Mouse (Mus musculus) ES-Bruce4 (cell line): Measurements from ENCODE around the gene Fgfr2. TPM values are rescaled to one million over a fixed set of nuclear protein-coding genes. Genes with fewer than 3 reads are reported as not detected.

Source experiments
- H3K27ac ChIP-seq: 2 replicates; pipeline ENCODE4 v1.5.1; 2012; ENCODE audit warnings: low read length, inconsistent platforms; ENCODE audit not compliant: insufficient read depth
- H3K27me3 ChIP-seq: 2 replicates; pipeline ENCODE4 v1.6.1; 2012; ENCODE audit warnings: mild to moderate bottlenecking, low read length, inconsistent platforms; ENCODE audit not compliant: control insufficient read depth, poor library complexity, insufficient read depth, severe bottlenecking
- H3K36me3 ChIP-seq: 2 replicates; pipeline ENCODE4 v1.6.1; 2012; ENCODE audit warnings: inconsistent platforms, mild to moderate bottlenecking, low read length, moderate library complexity; ENCODE audit not compliant: control insufficient read depth, poor library complexity, insufficient read depth, severe bottlenecking
- H3K4me1 ChIP-seq: one replicate; pipeline ENCODE4 v1.8.1; 2011; ENCODE audit warnings: low read length; ENCODE audit not compliant: control insufficient read depth, insufficient read depth
- H3K4me3 ChIP-seq: 2 replicates; pipeline ENCODE4 v1.5.1; 2011; ENCODE audit warnings: low read depth, mild to moderate bottlenecking, low read length
- H3K9ac ChIP-seq: 2 replicates; pipeline ENCODE4 v1.6.1; 2012; ENCODE audit warnings: low read depth, mild to moderate bottlenecking, inconsistent platforms; ENCODE audit not compliant: poor library complexity, severe bottlenecking
- H3K9me3 ChIP-seq: replicated peaks from 2 replicates; pipeline ENCODE4 v1.6.1; 2012; ENCODE audit warnings: mild to moderate bottlenecking, low read length, inconsistent platforms; ENCODE audit not compliant: control insufficient read depth, poor library complexity, insufficient read depth, severe bottlenecking
- CTCF ChIP-seq: IDR thresholded peaks from one replicate; pipeline ENCODE4 v1.8.1; 2011; ENCODE audit warnings: low read depth, low read length
- EP300 ChIP-seq: IDR thresholded peaks from 2 replicates; pipeline ENCODE4 v1.6.1; 2011; ENCODE audit warnings: low read depth, low read length; ENCODE audit not compliant: insufficient read depth
- POLR2A ChIP-seq: IDR thresholded peaks from one replicate; pipeline ENCODE4 v1.8.1; 2011; ENCODE audit warnings: low read length; ENCODE audit not compliant: insufficient read depth
- polyA plus RNA-seq: library from polyadenylated mRNA; stranded (reverse); fragments of >200 nt; gene quantifications from 2 replicates; pipeline ENCODE4 v1.2.4, GENCODE M21; 2011; ENCODE audit warnings: low read depth; ENCODE audit not compliant: missing spikeins, insufficient read depth, insufficient read length

The Fgfr2 gene
- polyA plus RNA-seq, 1 experiment = 34.8 TPM

DNA sequence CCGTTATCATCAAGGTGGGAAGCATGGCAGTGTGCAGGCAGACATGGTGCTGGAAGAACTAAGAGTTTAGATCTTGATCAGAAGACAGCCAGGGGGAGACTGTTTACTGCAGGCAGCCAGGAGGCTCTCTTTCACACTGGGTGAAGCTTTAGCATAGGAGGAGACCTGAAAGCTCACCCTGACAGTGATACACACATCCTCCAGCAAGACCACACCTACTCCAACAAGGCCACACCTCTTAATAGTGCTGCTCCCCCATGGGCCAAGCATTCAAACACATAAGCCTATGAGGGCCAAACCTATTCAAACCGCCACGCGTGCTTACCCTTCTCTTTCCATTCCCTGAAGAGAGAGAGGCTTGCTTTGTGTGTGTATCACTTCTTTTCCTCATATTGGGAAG lies 2559.9 kb downstream of the Fgfr2 start:
- Histone ChIP-seq H3K9ac (no peak overlapping the region), H3K27me3 (no peaks in the 10 kb centered on the region), H3K27ac (no peak overlapping the region), H3K36me3 (no peaks in the 10 kb centered on the region), H3K4me3 (no peak overlapping the region), H3K4me1 (no peaks in the 10 kb centered on the region), H3K9me3 (no peaks in the 10 kb centered on the region)
- TF ChIP-seq CTCF (no peak), EP300 (no peak), POLR2A (no peak)

DNA sequence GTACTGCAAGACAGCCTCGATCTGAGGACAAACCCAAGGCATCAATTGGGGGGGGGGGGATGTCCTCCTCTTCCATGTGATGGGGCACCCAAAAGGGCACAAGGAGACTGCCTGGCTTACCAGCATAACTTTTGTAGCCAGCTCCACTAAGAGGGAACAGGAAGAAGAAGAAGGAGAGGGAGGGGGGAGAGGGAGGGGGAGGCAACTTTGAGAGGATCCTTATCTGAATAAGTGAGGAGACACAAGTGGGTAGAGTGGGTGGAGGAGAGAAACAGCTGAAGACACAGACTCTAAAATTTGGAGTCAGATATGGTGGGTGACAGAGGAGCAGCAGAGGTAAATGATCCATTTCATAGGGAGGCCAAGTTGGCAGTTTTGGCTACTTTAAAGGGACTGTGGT lies 2562.2 kb downstream of the Fgfr2 start:
- TF ChIP-seq CTCF (no peak), POLR2A (no peak)
- H3K4me3 ChIP-seq = no peak overlapping the region
- no peak overlapping the region for H3K27ac ChIP-seq
- no peaks in the 10 kb centered on the region for H3K9me3 ChIP-seq
- no peak overlapping the region for H3K9ac ChIP-seq
- H3K4me1 ChIP-seq = no peaks in the 10 kb centered on the region
- H3K36me3 ChIP-seq = no peaks in the 10 kb centered on the region
- no peaks in the 10 kb centered on the region for H3K27me3 ChIP-seq

DNA sequence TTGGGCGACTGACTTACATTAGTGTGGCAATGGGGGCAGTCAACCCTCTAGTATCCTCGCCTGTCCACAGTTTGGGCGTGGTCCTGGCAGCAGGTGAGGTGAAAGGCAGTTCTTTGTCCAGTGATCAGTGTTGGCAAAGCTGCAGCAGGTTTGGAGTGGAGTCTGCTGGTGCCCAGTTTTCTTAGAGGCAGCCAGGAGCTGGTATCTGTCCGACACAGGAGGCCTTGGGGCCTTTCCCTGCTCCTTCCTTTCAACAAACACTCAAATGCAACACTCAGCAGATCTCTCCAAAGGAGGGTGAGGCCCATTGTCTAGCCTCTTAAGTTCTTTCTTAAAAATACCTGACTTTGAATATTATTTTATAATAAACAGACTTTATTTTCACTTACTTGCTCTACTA lies 2564.6 kb downstream of the Fgfr2 start:
- no peaks in the 10 kb centered on the region for H3K36me3 ChIP-seq
- H3K27me3 ChIP-seq = no peaks in the 10 kb centered on the region
- H3K9ac ChIP-seq = no peak overlapping the region
- TF ChIP-seq POLR2A (no peak), EP300 (no peak), CTCF (no peak)
- H3K27ac ChIP-seq = no peak overlapping the region
- no peaks in the 10 kb centered on the region for H3K4me1 ChIP-seq
- no peaks in the 10 kb centered on the region for H3K9me3 ChIP-seq
- no peak overlapping the region for H3K4me3 ChIP-seq

DNA sequence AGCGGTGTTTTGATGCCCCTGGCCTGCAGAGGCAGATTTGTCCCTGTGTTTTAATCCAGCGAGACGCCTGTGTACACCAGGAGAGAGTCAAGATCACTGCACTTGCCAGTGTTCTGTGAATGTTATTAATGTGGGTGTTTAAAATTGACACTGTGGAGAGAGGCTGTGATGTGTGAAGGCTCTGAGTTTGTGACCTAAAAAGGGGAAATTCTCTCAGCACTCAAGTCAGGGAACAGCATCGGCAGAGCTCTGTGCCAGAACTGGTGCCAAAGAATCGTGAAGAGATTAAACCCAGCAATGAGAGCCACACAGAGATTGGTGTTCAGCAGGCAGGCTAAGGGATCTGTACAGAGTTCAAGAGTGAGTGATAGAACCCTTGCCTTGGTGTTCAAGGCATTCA lies 2567.6 kb downstream of the Fgfr2 start:
- no peaks in the 10 kb centered on the region for H3K4me1 ChIP-seq
- H3K9ac ChIP-seq = no peak overlapping the region
- TF ChIP-seq POLR2A = no peak
- no peak for TF ChIP-seq CTCF
- TF ChIP-seq EP300 = no peak

DNA sequence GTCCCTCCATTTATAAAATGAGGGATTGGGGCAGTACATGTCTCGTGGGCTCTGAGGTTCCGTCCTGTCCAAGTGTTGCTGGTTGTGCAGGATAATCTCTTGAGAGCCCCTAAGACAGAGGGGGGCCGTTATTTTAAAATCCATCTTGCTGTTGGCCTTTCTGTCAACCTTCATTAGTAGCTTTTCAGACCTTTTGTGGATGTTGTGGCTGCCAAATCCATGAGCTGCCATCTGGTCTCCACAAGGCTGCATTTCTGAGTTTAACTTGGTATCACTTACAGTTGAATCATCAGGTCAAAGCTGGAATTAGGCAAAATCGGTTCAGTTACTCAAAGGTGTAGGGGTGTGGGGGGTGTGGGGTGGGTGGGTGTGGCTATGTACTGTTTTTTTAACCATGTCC lies 2569.8 kb downstream of the Fgfr2 start:
- H3K4me3 ChIP-seq = no peak overlapping the region

More for the DNA sequence above, 2567.6 kb downstream of the Fgfr2 start:
- Histone ChIP-seq H3K4me3 (no peak overlapping the region), H3K27me3 (no peaks in the 10 kb centered on the region), H3K27ac (no peak overlapping the region), H3K36me3 (no peaks in the 10 kb centered on the region), H3K9me3 (no peaks in the 10 kb centered on the region)

DNA sequence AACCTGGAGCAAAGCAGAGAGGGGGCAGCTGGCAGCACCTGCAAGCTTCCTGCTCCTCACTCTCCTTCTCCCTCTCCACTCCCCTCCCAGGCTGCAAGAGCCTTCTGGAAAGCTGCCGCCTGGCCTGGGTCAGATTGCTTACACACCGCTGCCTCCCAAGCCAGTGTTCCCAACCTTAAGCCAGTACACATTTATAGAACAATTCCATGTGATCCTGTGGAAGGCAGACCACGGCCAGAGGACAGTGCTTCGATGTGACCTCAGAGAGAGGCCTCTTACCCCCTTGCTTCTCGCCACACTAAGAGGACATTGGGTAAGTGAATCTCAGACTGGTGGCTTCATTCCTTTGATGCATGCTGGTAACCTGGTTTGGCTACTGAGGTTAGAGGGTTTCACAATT lies 2570.4 kb downstream of the Fgfr2 start:
- Histone ChIP-seq H3K4me3 (no peak overlapping the region), H3K36me3 (no peaks in the 10 kb centered on the region), H3K4me1 (no peaks in the 10 kb centered on the region), H3K9ac (no peak overlapping the region), H3K27me3 (no peaks in the 10 kb centered on the region), H3K27ac (no peak overlapping the region), H3K9me3 (no peaks in the 10 kb centered on the region)
- TF ChIP-seq CTCF = no peak
- TF ChIP-seq EP300 = no peak
- TF ChIP-seq POLR2A = no peak

More for the DNA sequence above, 2569.8 kb downstream of the Fgfr2 start:
- Histone ChIP-seq H3K9me3 (no peaks in the 10 kb centered on the region), H3K27ac (no peak overlapping the region), H3K4me1 (no peaks in the 10 kb centered on the region), H3K27me3 (no peaks in the 10 kb centered on the region), H3K9ac (no peak overlapping the region), H3K36me3 (no peaks in the 10 kb centered on the region)
- TF ChIP-seq CTCF = no peak
- TF ChIP-seq POLR2A = no peak
- no peak for TF ChIP-seq EP300
